Mouse (Mus musculus) limb, embryonic 12.5 days (tissue): ENCODE measurements around the gene Usp7. TPM values are rescaled to one million over a fixed set of nuclear protein-coding genes. Genes with fewer than 3 reads are reported as not detected.
A peak's percentile ranks its signal among the peaks of the same experiment; 100 is the strongest.

ENCODE experiments used
- ATAC-seq: fragments of 200-750 bp; cut with Nextera tagmentation; 2 replicates; pipeline ENCODE4 v1.8.0; 2017; ENCODE audit warnings: low read depth, moderate TSS enrichment; ENCODE audit not compliant: insufficient number of reproducible peaks, insufficient read depth, low FRiP score, low TSS enrichment
- H3K27ac ChIP-seq: fragments of 300-500 bp; sonication (generic); 2 replicates; pipeline ENCODE4 v1.5.1; 2016; ENCODE audit warnings: mild to moderate bottlenecking, moderate library complexity
- H3K27me3 ChIP-seq: fragments of 300-500 bp; sonication (generic); 2 replicates; pipeline ENCODE4 v1.6.1; 2016; ENCODE audit warnings: mild to moderate bottlenecking, moderate library complexity
- H3K36me3 ChIP-seq: fragments of 300-500 bp; sonication (generic); 2 replicates; pipeline ENCODE4 v1.6.1; 2016; ENCODE audit warnings: mild to moderate bottlenecking, moderate library complexity
- H3K4me1 ChIP-seq: fragments of 300-500 bp; sonication (generic); replicated peaks from 2 replicates; pipeline ENCODE4 v1.6.1; 2016
- H3K4me2 ChIP-seq: fragments of 300-500 bp; sonication (generic); 2 replicates; pipeline ENCODE4 v1.6.1; 2016; ENCODE audit warnings: mild to moderate bottlenecking, moderate library complexity
- H3K4me3 ChIP-seq: fragments of 300-500 bp; sonication (generic); replicated peaks from 2 replicates; pipeline ENCODE4 v1.5.1; 2016; ENCODE audit warnings: mild to moderate bottlenecking
- H3K9ac ChIP-seq: fragments of 300-500 bp; sonication (generic); replicated peaks from 2 replicates; pipeline ENCODE4 v1.6.1; 2016; ENCODE audit warnings: mild to moderate bottlenecking, moderate library complexity
- H3K9me3 ChIP-seq: fragments of 300-500 bp; sonication (generic); 2 replicates; pipeline ENCODE4 v1.6.1; 2016; ENCODE audit warnings: mild to moderate bottlenecking, moderate library complexity
- WGBS: fragments of 180-500 bp; shearing (Covaris S2); methylation state at CpG from one replicate; pipeline ENCODE4 v1.1.7; 2016; 5-methylcytosine and 5-hydroxymethylcytosine counted together
- polyA plus RNA-seq: library from polyadenylated mRNA; unstranded; fragments of >200 nt; fragmentation: Nextera tagmentation; extraction: Ambion mirVana; gene quantifications from 2 replicates; pipeline ENCODE4 v1.2.1, GENCODE M21; 2016

Usp7 gene
- polyA plus RNA-seq, 1 experiment from 2014 or later: 38.4 TPM

DNA sequence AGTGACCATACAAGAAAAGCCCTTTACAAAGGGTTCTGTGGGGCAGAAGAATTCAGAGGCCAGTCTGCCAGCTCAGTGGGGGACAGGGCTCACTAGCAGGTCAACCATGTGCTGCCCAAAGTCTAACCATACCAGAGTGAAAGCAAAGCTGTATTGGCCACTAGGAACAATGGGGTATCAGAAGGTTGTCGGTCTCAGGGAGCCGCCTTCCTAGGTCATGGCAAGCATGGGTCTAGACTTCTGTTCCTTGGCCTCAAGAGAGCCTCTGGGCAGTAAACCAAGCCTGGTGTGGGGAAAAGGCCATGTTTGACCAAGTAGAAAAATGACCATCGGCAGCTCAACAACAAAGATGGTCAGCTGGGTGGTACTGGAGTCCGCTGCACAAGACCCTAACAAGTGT is 133.3 kb downstream of the Usp7 start:
- H3K4me1 ChIP-seq: no peaks in the 10 kb centered on the region
- H3K36me3 ChIP-seq: peaks cover 92% of the 10 kb centered on the region
- H3K9me3 ChIP-seq: no peaks in the 10 kb centered on the region
- H3K27ac ChIP-seq: no peak overlapping the region
- no peak overlapping the region for H3K4me2 ChIP-seq
- no peaks in the 10 kb centered on the region for H3K27me3 ChIP-seq
- ATAC-seq: no peak
- H3K4me3 ChIP-seq: no peak overlapping the region
- H3K9ac ChIP-seq: no peak overlapping the region
- WGBS: 96% methylated on average over 4 of the region's 4 CpGs

DNA sequence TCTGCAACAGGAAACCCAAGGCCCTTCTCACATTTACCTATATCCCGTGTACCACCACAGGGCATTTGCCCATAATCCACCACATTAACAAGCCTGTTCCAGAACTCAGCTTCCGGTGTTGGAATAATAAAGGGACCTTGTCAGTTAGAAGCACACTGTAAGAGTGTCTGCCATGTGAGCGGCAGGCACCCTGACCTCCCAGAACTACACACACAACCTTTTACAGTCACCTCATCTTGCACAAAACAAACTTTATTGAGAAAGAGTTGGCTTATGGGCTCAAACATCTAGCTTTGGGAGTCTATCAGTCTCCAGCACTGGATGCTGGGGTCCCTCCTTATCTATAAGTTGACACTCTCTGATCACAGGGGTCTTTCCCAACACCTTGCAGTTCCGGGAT is 133.8 kb downstream of the Usp7 start:
- no peak for ATAC-seq
- Histone ChIP-seq H3K9ac (no peak overlapping the region), H3K4me2 (no peak overlapping the region), H3K9me3 (no peaks in the 10 kb centered on the region), H3K27me3 (no peaks in the 10 kb centered on the region), H3K4me3 (no peak overlapping the region), H3K27ac (no peak overlapping the region), H3K36me3 (peaks cover 87% of the 10 kb centered on the region), H3K4me1 (no peaks in the 10 kb centered on the region)
- 78% methylated on average over 4 of the region's 4 CpGs for WGBS

GRCm38 (mm10) chr16:8656256-8656655 is 135.9 kb downstream of the Usp7 start:
- peaks cover 83% of the 10 kb centered on the region for H3K36me3 ChIP-seq
- 75% methylated on average over 2 of the region's 2 CpGs for WGBS

GRCm38 (mm10) chr16:8655599-8655998 is 136.5 kb downstream of the Usp7 start:
- H3K36me3 ChIP-seq: peaks cover 86% of the 10 kb centered on the region
- H3K4me1 ChIP-seq: no peaks in the 10 kb centered on the region
- no peaks in the 10 kb centered on the region for H3K9me3 ChIP-seq
- no peak overlapping the region for H3K9ac ChIP-seq
- no peak overlapping the region for H3K4me3 ChIP-seq
- no peaks in the 10 kb centered on the region for H3K27me3 ChIP-seq
- 83% methylated on average over 9 of the region's 9 CpGs for WGBS
- no peak for ATAC-seq
- no peak overlapping the region for H3K27ac ChIP-seq
- H3K4me2 ChIP-seq: no peak overlapping the region

More at GRCm38 (mm10) chr16:8656256-8656655, 135.9 kb downstream of the Usp7 start:
- ATAC-seq: no peak
- Histone ChIP-seq H3K9ac (no peak overlapping the region), H3K9me3 (no peaks in the 10 kb centered on the region), H3K4me1 (no peaks in the 10 kb centered on the region), H3K27me3 (no peaks in the 10 kb centered on the region), H3K4me3 (no peak overlapping the region), H3K27ac (no peak overlapping the region), H3K4me2 (no peak overlapping the region)

DNA sequence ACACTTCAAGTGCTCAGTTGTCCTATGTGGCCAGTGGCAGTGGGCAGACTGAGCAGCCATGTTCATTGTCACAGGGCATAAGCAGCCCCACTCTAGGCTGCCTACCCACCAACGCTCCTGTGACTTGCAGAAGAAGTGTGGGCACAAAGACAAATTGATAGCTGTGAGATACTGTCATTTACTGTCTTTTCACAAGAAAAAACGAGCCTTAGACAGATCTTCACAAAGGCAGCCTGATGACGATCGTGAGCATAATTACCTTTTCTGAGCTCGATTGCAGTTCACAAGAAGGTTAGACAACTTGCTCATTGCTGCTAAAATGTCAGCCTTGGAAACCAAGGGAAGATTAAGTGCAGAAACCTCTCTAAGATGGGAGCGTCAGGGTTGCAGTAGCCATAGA is 137.0 kb downstream of the Usp7 start:
- H3K4me1 ChIP-seq: no peaks in the 10 kb centered on the region
- no peak overlapping the region for H3K27ac ChIP-seq
- no peak for ATAC-seq
- no peak overlapping the region for H3K4me3 ChIP-seq
- H3K9ac ChIP-seq: no peak overlapping the region
- 77% methylated on average over 6 of the region's 6 CpGs for WGBS
- H3K9me3 ChIP-seq: no peaks in the 10 kb centered on the region
- H3K27me3 ChIP-seq: no peaks in the 10 kb centered on the region
- H3K4me2 ChIP-seq: no peak overlapping the region
- peaks cover 86% of the 10 kb centered on the region for H3K36me3 ChIP-seq

- Histone ChIP-seq H3K4me2 (no peak overlapping the region), H3K9me3 (no peaks in the 10 kb centered on the region), H3K27ac (no peak overlapping the region), H3K27me3 (no peaks in the 10 kb centered on the region), H3K36me3 (peaks cover 88% of the 10 kb centered on the region), H3K4me1 (no peaks in the 10 kb centered on the region), H3K4me3 (no peak overlapping the region), H3K9ac (no peak overlapping the region)
- WGBS: 95% methylated on average over 3 of the region's 3 CpGs
- no peak for ATAC-seq
These were observed 142.1 kb downstream of the Usp7 start for GRCm38 (mm10) chr16:8650007-8650406.

DNA sequence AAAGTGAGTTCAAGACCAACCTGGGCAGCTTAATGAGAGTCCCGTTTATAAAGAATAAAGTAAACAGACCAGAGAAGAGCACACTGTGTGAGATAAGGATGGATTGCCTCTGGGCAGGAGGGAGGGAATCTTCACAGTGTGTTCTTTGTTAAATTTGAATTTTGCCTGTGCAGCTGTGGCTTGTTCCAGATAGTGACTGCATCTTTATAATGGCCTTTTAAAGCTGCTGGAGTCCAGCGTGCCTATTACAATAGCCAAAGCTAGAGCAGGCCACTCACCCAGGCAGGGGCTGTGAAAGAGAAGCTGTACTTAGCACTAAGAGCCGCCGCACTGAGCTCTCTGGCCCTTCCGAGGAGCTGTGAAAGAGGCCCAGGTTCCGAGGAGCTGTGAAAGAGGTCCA is 146.6 kb downstream of the Usp7 start:
- Histone ChIP-seq H3K4me2 (no peak overlapping the region), H3K4me3 (no peak overlapping the region), H3K9me3 (no peaks in the 10 kb centered on the region), H3K9ac (no peak overlapping the region), H3K4me1 (no peaks in the 10 kb centered on the region), H3K27ac (no peak overlapping the region), H3K36me3 (peaks cover 92% of the 10 kb centered on the region), H3K27me3 (no peaks in the 10 kb centered on the region)
- 83% methylated on average over 6 of the region's 6 CpGs for WGBS
- ATAC-seq: no peak

- Histone ChIP-seq H3K4me2 (no peak overlapping the region), H3K9me3 (no peaks in the 10 kb centered on the region), H3K27ac (no peak overlapping the region), H3K4me1 (no peaks in the 10 kb centered on the region), H3K27me3 (no peaks in the 10 kb centered on the region), H3K36me3 (peaks cover 78% of the 10 kb centered on the region), H3K9ac (no peak overlapping the region), H3K4me3 (no peak overlapping the region)
- ATAC-seq: peak; percentile 71; the same call in 1 of the 2 replicates
- 76% methylated on average over 2 of the region's 2 CpGs for WGBS
These were observed 148.3 kb downstream of the Usp7 start for GRCm38 (mm10) chr16:8643855-8644254.

Other genes with a start within 250 kb of the Usp7 start
- gene Pmm2, start 154.6 kb downstream of the Usp7 start, polyA plus RNA-seq: 54.1 and 55.3 TPM in 2 replicates
- gene Tmem186, start 154.6 kb downstream of the Usp7 start, polyA plus RNA-seq: 22.9 and 24.7 TPM in 2 replicates
- gene Carhsp1, start 120.2 kb downstream of the Usp7 start, polyA plus RNA-seq: 129 and 132 TPM in 2 replicates
- not detected in 2 replicates for gene Gm5767, start 111.5 kb downstream of the Usp7 start, polyA plus RNA-seq
- gene 1810013L24Rik, start 37.8 kb upstream of the Usp7 start, polyA plus RNA-seq: 27.6 and 31.4 TPM in 2 replicates